Mouse (Mus musculus): ENCODE measurements around the gene Arl5a. TPM values are rescaled to one million over a fixed set of nuclear protein-coding genes. Genes with fewer than 3 reads are reported as not detected.

Gene Arl5a
- polyA plus RNA-seq, 1 experiment: 0.35 TPM

- Histone ChIP-seq H3K4me3 (replicated peaks) (no peak overlapping the region), H3K27me3 (ENCODE audit: control insufficient read depth) (no peaks in the 10 kb centered on the region), H3K36me3 (ENCODE audit: control insufficient read depth) (no peaks in the 10 kb centered on the region), H3K4me1 (ENCODE audit: control insufficient read depth) (peaks cover 8% of the 10 kb centered on the region), H3K9me3 (ENCODE audit: control insufficient read depth, low read length) (no peaks in the 10 kb centered on the region)
- TF ChIP-seq GATA1 (IDR thresholded peaks at IDR 0.05; ENCODE audit: low read length) (no peak), TAL1 (IDR thresholded peaks at IDR 0.05; ENCODE audit: low read length) (no peak)
These were observed 50.0 kb downstream of the Arl5a start for GRCm38 (mm10) chr2:52374706-52375105.

- Histone ChIP-seq H3K36me3 (ENCODE audit: control insufficient read depth) (no peaks in the 10 kb centered on the region), H3K4me3 (replicated peaks) (no peak overlapping the region), H3K27me3 (ENCODE audit: control insufficient read depth) (no peaks in the 10 kb centered on the region), H3K4me1 (ENCODE audit: control insufficient read depth) (no peaks in the 10 kb centered on the region), H3K9me3 (ENCODE audit: control insufficient read depth, low read length) (no peaks in the 10 kb centered on the region)
- no peak for TF ChIP-seq GATA1 (IDR thresholded peaks at IDR 0.05; ENCODE audit: low read length)
- TF ChIP-seq TAL1 (IDR thresholded peaks at IDR 0.05; ENCODE audit: low read length): no peak
These were observed 52.2 kb downstream of the Arl5a start for GRCm38 (mm10) chr2:52372480-52372879.

- Histone ChIP-seq H3K4me1 (ENCODE audit: control insufficient read depth) (no peaks in the 10 kb centered on the region), H3K4me3 (replicated peaks) (no peak overlapping the region), H3K27me3 (ENCODE audit: control insufficient read depth) (no peaks in the 10 kb centered on the region), H3K9me3 (ENCODE audit: control insufficient read depth, low read length) (no peaks in the 10 kb centered on the region), H3K36me3 (ENCODE audit: control insufficient read depth) (no peaks in the 10 kb centered on the region)
- TF ChIP-seq GATA1 (IDR thresholded peaks at IDR 0.05; ENCODE audit: low read length) (no peak), TAL1 (IDR thresholded peaks at IDR 0.05; ENCODE audit: low read length) (no peak)
These were observed 52.6 kb downstream of the Arl5a start for GRCm38 (mm10) chr2:52372080-52372479.

GRCm38 (mm10) chr2:52371066-52371465 is 53.6 kb downstream of the Arl5a start:
- Histone ChIP-seq H3K4me3 (replicated peaks) (no peak overlapping the region), H3K4me1 (ENCODE audit: control insufficient read depth) (no peaks in the 10 kb centered on the region), H3K9me3 (ENCODE audit: control insufficient read depth, low read length) (no peaks in the 10 kb centered on the region), H3K36me3 (ENCODE audit: control insufficient read depth) (no peaks in the 10 kb centered on the region), H3K27me3 (ENCODE audit: control insufficient read depth) (no peaks in the 10 kb centered on the region)
- TF ChIP-seq GATA1 (IDR thresholded peaks at IDR 0.05; ENCODE audit: low read length): no peak
- TF ChIP-seq TAL1 (IDR thresholded peaks at IDR 0.05; ENCODE audit: low read length): no peak

- TF ChIP-seq GATA1 (IDR thresholded peaks at IDR 0.05; ENCODE audit: low read length) (no peak), TAL1 (IDR thresholded peaks at IDR 0.05; ENCODE audit: low read length) (no peak)
- H3K36me3 ChIP-seq (ENCODE audit: control insufficient read depth): no peaks in the 10 kb centered on the region
- H3K27me3 ChIP-seq (ENCODE audit: control insufficient read depth): no peaks in the 10 kb centered on the region
- no peak overlapping the region for H3K4me3 ChIP-seq (replicated peaks)
- H3K9me3 ChIP-seq (ENCODE audit: control insufficient read depth, low read length): no peaks in the 10 kb centered on the region
- no peaks in the 10 kb centered on the region for H3K4me1 ChIP-seq (ENCODE audit: control insufficient read depth)
These were observed 55.1 kb downstream of the Arl5a start for GRCm38 (mm10) chr2:52369622-52370021.

- TF ChIP-seq GATA1 (IDR thresholded peaks at IDR 0.05; ENCODE audit: low read length): no peak
- no peak for TF ChIP-seq TAL1 (IDR thresholded peaks at IDR 0.05; ENCODE audit: low read length)
- Histone ChIP-seq H3K4me3 (replicated peaks) (no peak overlapping the region), H3K9me3 (ENCODE audit: control insufficient read depth, low read length) (no peaks in the 10 kb centered on the region), H3K4me1 (ENCODE audit: control insufficient read depth) (no peaks in the 10 kb centered on the region), H3K27me3 (ENCODE audit: control insufficient read depth) (no peaks in the 10 kb centered on the region), H3K36me3 (ENCODE audit: control insufficient read depth) (no peaks in the 10 kb centered on the region)
These were observed 57.0 kb downstream of the Arl5a start for GRCm38 (mm10) chr2:52367665-52368064.

GRCm38 (mm10) chr2:52367248-52367647 is 57.5 kb downstream of the Arl5a start:
- no peak for TF ChIP-seq GATA1 (IDR thresholded peaks at IDR 0.05; ENCODE audit: low read length)
- Histone ChIP-seq H3K4me3 (replicated peaks) (no peak overlapping the region), H3K9me3 (ENCODE audit: control insufficient read depth, low read length) (no peaks in the 10 kb centered on the region), H3K4me1 (ENCODE audit: control insufficient read depth) (no peaks in the 10 kb centered on the region), H3K36me3 (ENCODE audit: control insufficient read depth) (no peaks in the 10 kb centered on the region), H3K27me3 (ENCODE audit: control insufficient read depth) (no peaks in the 10 kb centered on the region)

GRCm38 (mm10) chr2:52361086-52361485 is 63.6 kb downstream of the Arl5a start:
- no peak overlapping the region for H3K4me3 ChIP-seq (replicated peaks)
- no peaks in the 10 kb centered on the region for H3K36me3 ChIP-seq (ENCODE audit: control insufficient read depth)
- H3K9me3 ChIP-seq (ENCODE audit: control insufficient read depth, low read length): no peaks in the 10 kb centered on the region
- H3K4me1 ChIP-seq (ENCODE audit: control insufficient read depth): no peaks in the 10 kb centered on the region
- TF ChIP-seq TAL1 (IDR thresholded peaks at IDR 0.05; ENCODE audit: low read length): no peak
- no peak for TF ChIP-seq GATA1 (IDR thresholded peaks at IDR 0.05; ENCODE audit: low read length)
- H3K27me3 ChIP-seq (ENCODE audit: control insufficient read depth): no peaks in the 10 kb centered on the region

GRCm38 (mm10) chr2:52359722-52360121 is 65.0 kb downstream of the Arl5a start:
- Histone ChIP-seq H3K9me3 (ENCODE audit: control insufficient read depth, low read length) (no peaks in the 10 kb centered on the region), H3K4me3 (replicated peaks) (no peak overlapping the region), H3K4me1 (ENCODE audit: control insufficient read depth) (no peaks in the 10 kb centered on the region), H3K36me3 (ENCODE audit: control insufficient read depth) (no peaks in the 10 kb centered on the region), H3K27me3 (ENCODE audit: control insufficient read depth) (no peaks in the 10 kb centered on the region)
- TF ChIP-seq TAL1 (IDR thresholded peaks at IDR 0.05; ENCODE audit: low read length): no peak
- no peak for TF ChIP-seq GATA1 (IDR thresholded peaks at IDR 0.05; ENCODE audit: low read length)

- H3K36me3 ChIP-seq (ENCODE audit: control insufficient read depth): no peaks in the 10 kb centered on the region
- no peaks in the 10 kb centered on the region for H3K27me3 ChIP-seq (ENCODE audit: control insufficient read depth)
- TF ChIP-seq GATA1 (IDR thresholded peaks at IDR 0.05; ENCODE audit: low read length) (no peak), TAL1 (IDR thresholded peaks at IDR 0.05; ENCODE audit: low read length) (no peak)
These were observed 66.5 kb downstream of the Arl5a start for GRCm38 (mm10) chr2:52358156-52358555.

More at GRCm38 (mm10) chr2:52358156-52358555, 66.5 kb downstream of the Arl5a start:
- Histone ChIP-seq H3K9me3 (ENCODE audit: control insufficient read depth, low read length) (no peaks in the 10 kb centered on the region), H3K4me1 (ENCODE audit: control insufficient read depth) (no peaks in the 10 kb centered on the region), H3K4me3 (replicated peaks) (no peak overlapping the region)

All from erythroblast, embryonic 14.5 days (primary cell).